Mouse (Mus musculus) intestine, embryonic 14.5 days (tissue): ENCODE data around the gene Ptgs2. TPM values are rescaled to one million over a fixed set of nuclear protein-coding genes. Genes with fewer than 3 reads are reported as not detected.

Experiments used
- microRNA-seq: library from miRNA; unstranded; fragments of <30 nt; microRNA quantifications from one replicate; pipeline ENCODE4, GENCODE M21; 2016
- polyA plus RNA-seq: library from polyadenylated mRNA; unstranded; fragments of >200 nt; fragmentation: Nextera tagmentation; extraction: Ambion mirVana; gene quantifications from 2 replicates; pipeline ENCODE4 v1.2.1, GENCODE M21; 2014

The Ptgs2 gene
- polyA plus RNA-seq, 1 experiment from 2014 or later: 1.4 TPM

Small RNA genes lying within 50 kb of the gene (microRNA-seq; reads per million reads assigned to microRNA genes)
- gene Gm44329: not detected

Other genes starting within 250 kb of the Ptgs2 start
- gene Pla2g4a, start 138.7 kb upstream of the Ptgs2 start, polyA plus RNA-seq: 39.1 and 46.3 TPM in 2 replicates
- gene Pdc, start 219.4 kb downstream of the Ptgs2 start, polyA plus RNA-seq: not detected in 2 replicates